Mouse (Mus musculus): ENCODE data around the gene Spry2. TPM values are rescaled to one million over a fixed set of nuclear protein-coding genes. Genes with fewer than 3 reads are reported as not detected.

The Spry2 gene
- total and polyA plus RNA-seq, 3 experiments: 0.21 TPM; not detected in 2

DNA sequence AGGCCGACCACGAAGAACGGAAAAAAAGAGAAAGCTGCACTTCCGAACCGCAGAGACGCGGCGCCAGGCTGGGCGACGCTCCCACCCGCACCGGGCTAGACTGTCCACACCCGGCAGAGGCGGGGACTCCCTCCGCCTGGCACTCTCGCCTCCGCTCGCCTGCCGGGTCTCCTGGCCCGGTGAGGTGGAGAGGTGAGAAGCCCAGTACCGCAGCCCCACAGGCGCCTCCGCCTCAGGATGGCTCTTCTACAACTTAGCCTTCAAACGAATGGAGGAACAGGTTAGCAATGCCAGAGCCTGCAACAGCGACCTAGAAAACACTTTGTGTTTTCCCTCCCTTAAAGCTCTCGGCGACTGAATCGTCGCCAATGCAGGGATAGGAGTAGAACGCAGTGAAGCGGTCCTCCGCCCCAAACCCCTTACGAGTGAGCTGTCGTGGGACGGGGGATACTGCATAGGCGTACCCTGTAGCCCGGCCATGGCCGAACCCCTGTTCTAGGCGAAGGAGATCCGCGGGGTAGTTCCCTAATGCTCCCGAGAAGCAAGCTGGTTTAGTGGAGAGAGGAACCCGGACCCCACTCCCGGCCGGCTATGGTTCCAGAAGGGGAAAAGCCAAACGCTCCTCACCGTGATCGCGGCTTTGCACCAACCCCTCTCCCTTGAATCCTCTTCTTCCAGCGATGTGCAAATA, 513 bp downstream of the Spry2 start:
- Histone ChIP-seq H3K36me3 (replicated peaks in 1 of 2; ENCODE audit: control insufficient read depth in 1 of 2, insufficient read depth in 1 of 2, low read length in 1 of 2) (no peaks in the 10 kb centered on the region), H3K27me3 (replicated peaks) (no peaks in the 10 kb centered on the region), H3K4me3 (replicated peaks in 1 of 3; ENCODE audit: low read depth in 2 of 3, low read length in 2 of 3, poor library complexity in 1 of 3) (no peak overlapping the region), H3K9me3 (replicated peaks; ENCODE audit: low read length) (peaks cover 48% of the 10 kb centered on the region), H3K9ac (ENCODE audit: insufficient read depth, low read depth) (no peak overlapping the region), H3K4me2 (ENCODE audit: insufficient read depth, low read depth, poor library complexity, severe bottlenecking) (no peak overlapping the region), H3K79me2 (replicated peaks; ENCODE audit: control insufficient read depth, extremely low read depth, insufficient read depth, poor library complexity, severe bottlenecking) (no peaks in the 10 kb centered on the region), H3K27ac (ENCODE audit: insufficient read depth, low read depth) (no peak overlapping the region), H3K4me1 (ENCODE audit: control insufficient read depth in 1 of 2, insufficient read depth in 2 of 2) (no peaks in the 10 kb centered on the region)
- dilution Hi-C loops (cut with MboI; ENCODE audit: extremely low pct_ligation_motif_present, extremely low pct_unique_long_range_greater_than_20kb, low sequenced_read_pairs): no loop called here
- DNase-seq (ENCODE audit: extremely low read depth): no peak
- in situ Hi-C loops (cut with MboI; ENCODE audit: low pct_ligation_motif_present, low pct_unique_long_range_greater_than_20kb, low sequenced_read_pairs): no loop called here
- TF ChIP-seq BHLHE40 (IDR thresholded peaks at IDR 0.05; ENCODE audit: low read depth, low read length) (no peak), TBP (conservative IDR thresholded peaks at IDR 0.05; ENCODE audit: low read depth, low read length) (no peak), RAD21 (IDR thresholded peaks at IDR 0.05; ENCODE audit: low read depth, low read length) (no peak), NELFE (IDR thresholded peaks at IDR 0.05; ENCODE audit: low read depth, low read length) (no peak), CHD2 (IDR thresholded peaks at IDR 0.05; ENCODE audit: low read length) (no peak)

DNA sequence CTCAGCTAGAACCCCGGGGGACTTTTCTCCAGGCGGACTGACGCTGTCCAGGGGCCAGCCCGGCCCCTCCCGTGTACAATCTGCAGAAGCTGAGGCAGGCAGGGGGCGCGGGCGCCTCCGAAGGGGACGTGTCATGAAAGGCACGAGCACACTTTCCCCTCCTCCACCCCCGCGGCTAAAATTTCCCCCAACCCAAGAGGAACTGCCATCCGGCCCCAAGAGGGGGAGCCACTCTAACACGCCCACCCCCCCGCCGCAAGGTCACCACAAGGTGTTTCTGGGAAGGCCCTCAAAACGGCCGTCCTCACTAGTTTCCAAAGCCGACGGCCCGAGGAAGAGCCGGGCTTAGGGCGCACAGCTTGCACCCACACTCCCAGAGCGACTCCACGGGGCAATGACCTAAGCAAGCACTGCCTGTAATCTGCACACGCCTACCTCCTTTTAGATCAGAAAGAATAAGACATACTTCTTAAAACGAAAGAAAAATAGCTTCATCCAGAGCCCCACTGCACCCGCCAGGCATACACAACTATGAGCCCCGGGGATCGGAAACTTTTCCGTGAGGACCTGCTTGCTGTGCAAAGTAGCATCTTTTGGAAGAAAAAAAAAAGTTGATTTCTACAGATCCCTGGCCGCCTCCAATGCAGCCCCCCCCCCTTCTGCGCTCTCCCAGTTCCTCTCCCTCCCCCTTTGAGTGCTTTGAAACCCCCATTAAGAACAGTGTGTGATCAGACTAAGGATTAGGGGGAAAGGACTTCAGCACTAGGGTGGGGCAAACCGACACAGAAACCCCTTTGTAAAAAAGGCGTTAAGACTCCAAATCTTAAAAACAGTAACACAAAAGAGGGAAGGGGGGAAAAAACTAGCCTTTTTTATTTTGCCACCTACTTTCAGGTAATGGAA, 1.4 kb downstream of the Spry2 start:
- H3K4me1 ChIP-seq (ENCODE audit: control insufficient read depth in 1 of 2, insufficient read depth in 2 of 2): no peaks in the 10 kb centered on the region
- H3K9me3 ChIP-seq (replicated peaks; ENCODE audit: low read length): peaks cover 47% of the 10 kb centered on the region
- no peak overlapping the region for H3K4me2 ChIP-seq (ENCODE audit: insufficient read depth, low read depth, poor library complexity, severe bottlenecking)
- dilution Hi-C loops (cut with MboI; ENCODE audit: extremely low pct_ligation_motif_present, extremely low pct_unique_long_range_greater_than_20kb, low sequenced_read_pairs): no loop called here
- H3K27ac ChIP-seq (ENCODE audit: insufficient read depth, low read depth): no peak overlapping the region
- TF ChIP-seq NRF1 (IDR thresholded peaks at IDR 0.05; ENCODE audit: low read depth, low read length) (no peak), PAX5 (IDR thresholded peaks at IDR 0.05; ENCODE audit: low read length) (no peak), POLR2AphosphoS2 (IDR thresholded peaks at IDR 0.05; ENCODE audit: low read depth, low read length) (no peak), USF2 (conservative IDR thresholded peaks at IDR 0.05; ENCODE audit: low read depth, low read length) (no peak), ZMIZ1 (IDR thresholded peaks at IDR 0.05; ENCODE audit: low read depth, low read length) (no peak), RAD21 (IDR thresholded peaks at IDR 0.05; ENCODE audit: low read depth, low read length) (no peak), ZNF384 (IDR thresholded peaks at IDR 0.05; ENCODE audit: low read depth, low read length) (no peak), MAFK (IDR thresholded peaks at IDR 0.05; ENCODE audit: insufficient replicate concordance, low read length) (no peak), MAX (IDR thresholded peaks at IDR 0.05; ENCODE audit: low read length) (no peak), E2F4 (IDR thresholded peaks at IDR 0.05; ENCODE audit: insufficient replicate concordance, low read depth, low read length) (no peak), MAZ (IDR thresholded peaks at IDR 0.05; ENCODE audit: low read depth, low read length) (no peak), GABPA (IDR thresholded peaks at IDR 0.05; ENCODE audit: insufficient replicate concordance, low read depth, low read length) (no peak), SIN3A (IDR thresholded peaks at IDR 0.05; ENCODE audit: low read length) (no peak), RCOR1 (conservative IDR thresholded peaks at IDR 0.05; ENCODE audit: low read depth, low read length) (no peak), IRF4 (IDR thresholded peaks at IDR 0.05; ENCODE audit: low read depth, low read length) (no peak), ZC3H11A (IDR thresholded peaks at IDR 0.05; ENCODE audit: low read depth, low read length) (no peak), BHLHE40 (IDR thresholded peaks at IDR 0.05; ENCODE audit: low read depth, low read length) (no peak), CHD1 (IDR thresholded peaks at IDR 0.05; ENCODE audit: low read depth, low read length) (no peak), MEF2A (IDR thresholded peaks at IDR 0.05; ENCODE audit: borderline replicate concordance, low read depth, low read length) (no peak), HCFC1 (IDR thresholded peaks at IDR 0.05; ENCODE audit: low read depth, low read length) (no peak)
- no peaks in the 10 kb centered on the region for H3K36me3 ChIP-seq (replicated peaks in 1 of 2; ENCODE audit: control insufficient read depth in 1 of 2, insufficient read depth in 1 of 2, low read length in 1 of 2)
- in situ Hi-C loops (cut with MboI; ENCODE audit: low pct_ligation_motif_present, low pct_unique_long_range_greater_than_20kb, low sequenced_read_pairs): no loop called here
- H3K27me3 ChIP-seq (replicated peaks): no peaks in the 10 kb centered on the region
- H3K79me2 ChIP-seq (replicated peaks; ENCODE audit: control insufficient read depth, extremely low read depth, insufficient read depth, poor library complexity, severe bottlenecking): no peaks in the 10 kb centered on the region
- no peak for DNase-seq (ENCODE audit: extremely low read depth)
- no peak overlapping the region for H3K4me3 ChIP-seq (replicated peaks in 1 of 3; ENCODE audit: low read depth in 2 of 3, low read length in 2 of 3, poor library complexity in 1 of 3)
- no peak overlapping the region for H3K9ac ChIP-seq (ENCODE audit: insufficient read depth, low read depth)

Data from CH12.LX (cell line).